Mouse (Mus musculus) skeletal muscle tissue, postnatal 0 days (tissue): ENCODE results near the gene Fam89b. TPM values are rescaled to one million over a fixed set of nuclear protein-coding genes. Genes with fewer than 3 reads are reported as not detected.

Experiments used
- microRNA-seq, 2 experiments: library from miRNA; unstranded; fragments of <30 nt; microRNA quantifications; one replicate each; pipeline ENCODE4; 2016
- polyA plus RNA-seq: library from polyadenylated mRNA; unstranded; fragments of >200 nt; fragmentation: Nextera tagmentation; extraction: Ambion mirVana; gene quantifications from 2 replicates; pipeline ENCODE4 v1.2.1, GENCODE M21; 2015

Fam89b gene
- polyA plus RNA-seq, result 85.5 and 88.0 TPM in 2 replicates

DNA sequence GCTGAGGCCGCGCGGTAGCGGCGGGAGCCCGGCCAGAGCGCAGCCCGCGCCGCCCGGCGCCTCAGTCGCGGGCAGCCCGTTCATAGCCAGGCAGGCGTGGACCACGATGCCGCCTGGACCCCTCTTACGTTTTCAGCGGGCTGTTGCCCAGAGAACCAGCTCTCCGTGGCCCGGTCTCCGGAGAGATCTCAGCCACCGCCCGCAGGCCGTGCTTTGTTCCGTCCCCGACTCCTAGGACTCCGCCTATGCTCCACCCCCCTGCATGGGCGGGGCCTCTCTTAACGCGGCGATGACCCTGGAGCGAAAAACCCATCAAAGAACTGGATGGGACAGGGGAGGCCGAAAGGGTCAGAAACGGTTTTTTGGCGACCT lies at the start of gene Fam89b:
Fam89b (minus strand) TSS at position 210 of the 372 bp plus-strand sequence.

DNA sequence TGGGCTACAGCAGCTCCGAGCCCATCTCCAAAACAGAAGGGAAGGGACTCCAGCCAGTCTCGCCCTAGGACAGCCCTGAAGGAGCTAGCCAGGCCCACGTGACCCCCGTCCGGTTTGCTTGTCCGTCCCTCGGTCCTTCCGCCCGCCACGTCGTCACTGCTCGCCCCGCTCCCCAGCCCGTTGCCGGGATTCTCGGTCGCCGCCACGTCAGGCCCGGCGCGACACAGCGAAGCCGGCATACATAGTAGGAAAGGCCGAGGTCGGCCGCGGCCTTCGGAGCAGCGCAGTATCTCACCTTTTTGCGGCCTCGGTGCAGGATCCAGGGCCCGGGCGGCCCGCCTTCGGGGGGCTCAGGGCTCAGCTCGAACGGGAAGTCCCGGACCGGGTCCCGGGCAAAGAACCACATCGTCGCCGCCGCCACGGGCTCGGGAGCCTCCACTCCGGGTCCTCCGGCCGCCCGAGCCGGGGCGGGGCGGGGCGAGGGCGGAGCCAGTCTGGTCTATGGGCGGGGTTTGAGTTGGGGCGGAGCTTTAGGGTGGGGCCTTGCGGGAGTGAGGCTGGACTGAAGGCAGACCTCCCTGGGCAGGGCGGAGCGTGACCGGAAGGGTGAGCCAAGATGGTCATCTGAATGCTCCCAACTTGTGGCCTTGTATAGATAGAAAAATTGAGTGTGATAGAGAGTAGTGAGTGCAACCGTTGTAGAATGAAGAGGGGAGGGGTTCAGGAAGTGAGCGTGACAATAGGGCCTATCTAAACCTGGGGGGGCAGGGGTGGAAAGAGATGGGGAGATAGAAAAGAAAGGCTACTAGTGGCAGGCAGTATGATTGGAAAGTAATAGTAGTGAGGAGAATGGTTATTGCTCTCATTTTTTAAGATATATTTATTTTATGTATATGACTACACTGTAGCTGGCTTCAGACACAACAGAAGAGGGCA lies 41.7 kb upstream of the Fam89b start, which contains the start of gene Scyl1:
Scyl1 (minus strand) TSS at position 495 of the 936 bp plus-strand sequence.

DNA sequence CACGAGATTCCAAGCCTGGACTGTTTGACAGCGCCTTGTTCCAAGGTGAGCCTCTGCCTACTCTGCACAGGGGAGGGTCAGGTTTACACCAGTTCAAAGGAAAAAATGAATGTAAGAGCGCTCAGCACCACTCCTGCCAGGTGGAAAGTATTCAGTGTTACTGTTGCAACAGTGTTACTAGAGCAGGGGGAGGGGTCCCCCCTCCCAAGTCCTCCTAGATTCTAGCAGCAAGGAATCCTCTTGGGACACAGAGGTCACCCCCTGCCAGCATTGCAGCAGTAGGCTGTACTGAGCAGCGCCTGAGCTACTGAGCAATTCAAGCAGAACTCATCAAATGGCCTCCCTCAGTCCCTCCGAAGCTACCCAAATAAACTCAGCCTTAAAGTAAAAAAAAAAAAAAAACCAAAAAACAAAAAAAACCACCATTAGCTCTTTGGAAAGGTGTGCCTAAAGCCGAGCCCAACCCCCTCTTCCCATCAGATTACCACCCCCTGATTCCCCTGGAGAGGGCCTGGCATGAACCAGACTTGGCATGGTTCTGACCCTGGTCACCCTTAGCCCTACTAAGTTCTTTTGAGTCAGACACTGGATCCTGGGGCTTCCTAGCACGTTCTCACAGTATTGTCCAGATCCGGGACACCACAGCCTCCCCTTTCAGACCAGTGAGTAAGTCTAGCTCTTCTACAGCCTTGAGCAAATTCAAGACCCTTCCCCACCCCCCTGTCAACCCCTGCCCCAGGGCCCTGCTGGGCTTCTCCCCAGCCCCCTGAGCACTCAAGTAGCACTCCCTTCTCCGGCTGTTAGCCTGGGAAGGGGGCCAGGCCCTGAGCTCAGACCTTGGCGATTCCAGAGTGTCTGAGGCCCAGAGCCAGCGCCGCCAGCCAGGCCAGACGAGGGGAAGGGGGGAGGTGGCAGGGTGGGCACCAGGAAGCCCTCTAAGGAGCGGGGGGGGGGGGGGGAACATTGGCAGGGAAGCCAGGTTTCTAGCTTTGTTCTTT lies 11.2 kb upstream of the Fam89b start, which contains the start of gene Ltbp3:
Ltbp3 (plus strand) TSS at position 585 of the 998 bp plus-strand sequence.

DNA sequence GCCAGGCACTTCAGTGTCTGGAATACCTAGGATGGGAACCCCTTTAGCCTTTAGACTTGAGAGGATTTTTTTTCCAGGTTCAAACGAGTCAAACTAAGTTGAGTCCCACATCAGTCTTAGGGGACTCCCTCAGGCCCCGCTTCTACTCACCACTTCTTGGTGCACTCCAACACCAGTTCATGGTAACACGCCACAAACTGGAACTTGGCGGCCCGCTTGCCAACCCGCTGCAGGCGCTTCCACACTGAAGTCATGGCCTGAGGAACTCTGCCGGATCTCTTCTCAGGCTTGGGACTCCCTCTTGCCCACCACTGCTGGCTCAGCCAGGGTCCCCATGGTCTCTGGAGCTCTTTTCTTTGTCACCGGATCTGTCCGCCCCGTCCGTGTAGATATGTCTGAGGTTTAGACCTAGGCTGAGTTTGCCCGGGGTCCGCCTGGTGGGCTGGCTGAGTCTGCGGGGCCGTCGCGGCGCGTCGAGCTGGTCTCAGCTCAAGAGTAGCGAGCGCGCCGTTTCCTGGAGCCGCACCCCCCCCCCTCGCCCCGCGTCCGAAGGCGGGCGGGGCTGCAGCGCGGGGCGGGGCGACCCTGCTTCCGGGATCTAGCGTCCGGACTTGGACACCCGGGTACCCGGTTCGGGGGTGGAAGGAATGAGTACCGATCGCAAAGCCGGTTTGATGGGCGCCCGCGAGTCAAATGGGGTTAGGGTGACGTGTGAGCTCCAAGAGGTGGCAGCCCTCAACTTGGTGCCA lies 3.5 kb downstream of the Fam89b start, which contains the start of gene Ehbp1l1:
Ehbp1l1 (minus strand) TSS at position 551 of the 749 bp plus-strand sequence.

DNA sequence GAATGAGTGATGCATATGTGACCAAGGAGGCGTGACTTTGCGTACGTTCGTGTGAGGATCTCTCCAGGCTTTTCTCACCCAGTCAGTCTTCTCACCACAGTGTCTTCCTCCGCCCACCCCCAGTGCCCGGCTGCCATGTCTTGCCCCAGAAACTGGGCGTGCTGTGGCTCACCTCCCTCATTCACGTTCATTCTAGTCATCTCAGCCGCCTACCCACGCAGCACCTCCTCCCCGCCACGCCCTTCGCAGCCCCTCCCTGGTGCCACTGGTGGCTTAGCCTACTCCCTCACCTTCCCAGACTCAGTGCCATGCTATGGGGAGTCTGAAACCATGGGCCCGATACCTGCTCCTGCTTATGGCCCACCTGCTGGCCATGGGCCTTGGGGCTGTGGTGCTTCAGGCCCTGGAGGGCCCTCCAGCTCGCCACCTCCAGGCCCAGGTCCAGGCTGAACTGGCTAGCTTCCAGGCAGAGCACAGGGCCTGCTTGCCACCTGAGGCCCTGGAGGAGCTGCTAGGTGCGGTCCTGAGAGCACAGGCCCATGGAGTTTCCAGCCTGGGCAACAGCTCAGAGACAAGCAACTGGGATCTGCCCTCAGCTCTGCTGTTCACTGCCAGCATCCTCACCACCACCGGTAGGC lies 25.2 kb downstream of the Fam89b start, which contains the start of gene Kcnk7:
Kcnk7 (plus strand) TSS at position 205 of the 638 bp plus-strand sequence.

DNA sequence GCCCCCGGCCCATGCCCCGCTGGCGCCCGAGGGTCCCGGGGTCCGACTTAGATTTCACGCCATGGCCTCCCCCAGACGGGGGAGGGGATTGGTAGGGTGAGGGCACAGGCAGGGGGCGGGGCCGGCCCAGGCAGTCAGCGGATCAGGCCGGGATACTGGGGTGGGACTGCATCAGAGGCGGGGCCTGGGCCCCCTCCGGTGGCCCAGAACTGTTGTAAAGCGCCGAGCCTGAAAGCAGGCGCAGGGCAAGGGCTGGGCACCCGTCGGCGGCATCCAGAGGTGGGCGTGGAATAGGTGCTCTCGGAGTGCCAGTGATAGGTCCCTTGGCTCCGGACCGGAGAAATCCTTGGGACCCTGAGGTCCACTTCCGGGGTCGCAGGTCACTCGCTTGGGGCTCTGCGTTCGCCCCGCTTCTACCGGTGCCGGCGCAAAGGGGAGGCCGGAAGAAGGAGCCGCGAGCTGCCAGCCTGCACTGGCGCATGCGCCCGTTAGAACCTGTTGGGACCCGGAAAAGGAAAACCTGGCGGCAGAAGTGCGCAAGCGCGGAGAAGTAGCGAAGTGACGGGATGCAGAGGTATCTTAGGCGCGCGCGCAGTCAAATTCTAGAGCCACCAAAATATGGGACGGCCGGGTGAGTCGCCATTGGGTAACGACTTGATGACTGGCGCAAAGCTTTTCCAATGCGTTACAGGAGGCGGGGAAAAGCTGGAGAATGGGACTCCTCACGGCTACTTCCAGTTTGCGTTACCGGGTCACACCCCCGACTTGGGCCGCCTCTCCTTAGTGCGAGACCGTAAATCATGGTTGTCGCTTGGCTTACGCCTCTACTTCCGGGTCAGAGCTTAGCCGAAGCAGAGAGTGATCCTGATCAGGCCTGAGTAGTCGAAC lies 41.0 kb downstream of the Fam89b start, which contains the start of the genes Map3k11 and Pcnx3:
Map3k11 (plus strand) TSS at position 543 of the 888 bp plus-strand sequence.
Pcnx3 (minus strand) TSS at position 709 of the 888 bp plus-strand sequence.

Small RNA genes within 50 kb of the gene (microRNA-seq; reads per million reads assigned to microRNA genes)
- gene Mir6987, result 0 to 0.10 reads per million in 2 experiments

Other genes with a start within 250 kb of the Fam89b start
- gene Mus81, start 241.3 kb downstream of the Fam89b start, polyA plus RNA-seq, result 29.2 and 31.8 TPM in 2 replicates
- 666 and 916 TPM in 2 replicates for gene Cfl1, start 239.2 kb downstream of the Fam89b start, polyA plus RNA-seq
- gene 1700020D05Rik, start 225.9 kb downstream of the Fam89b start, polyA plus RNA-seq, result 0.14 TPM in 1 of 2 replicates, not detected in the other
- 6.4 and 8.5 TPM in 2 replicates for gene Snx32, start 219.1 kb downstream of the Fam89b start, polyA plus RNA-seq
- 0.65 TPM in 1 of 2 replicates, not detected in the other for gene Ovol1, start 169.0 kb downstream of the Fam89b start, polyA plus RNA-seq
- 1.1 and 2.0 TPM in 2 replicates for gene Ap5b1, start 161.6 kb downstream of the Fam89b start, polyA plus RNA-seq
- 48.4 and 58.1 TPM in 2 replicates for gene Rnaseh2c, start 127.8 kb downstream of the Fam89b start, polyA plus RNA-seq
- 28.4 and 28.8 TPM in 2 replicates for gene Kat5, start 119.4 kb downstream of the Fam89b start, polyA plus RNA-seq
- gene Rela, start 92.2 kb downstream of the Fam89b start, polyA plus RNA-seq, result 24.4 and 28.3 TPM in 2 replicates
- 20.3 and 21.1 TPM in 2 replicates for gene Sipa1, start 65.9 kb downstream of the Fam89b start, polyA plus RNA-seq
- gene Map3k11, start 40.9 kb downstream of the Fam89b start, polyA plus RNA-seq, result 15.5 and 16.8 TPM in 2 replicates
- gene Pcnx3, start 40.7 kb downstream of the Fam89b start, polyA plus RNA-seq, result 4.7 and 6.5 TPM in 2 replicates
- gene Kcnk7, start 25.3 kb downstream of the Fam89b start, polyA plus RNA-seq, result 0.35 and 0.52 TPM in 2 replicates
- 133 and 144 TPM in 2 replicates for gene Ehbp1l1, start 3.3 kb downstream of the Fam89b start, polyA plus RNA-seq
- 20.1 and 31.1 TPM in 2 replicates for gene Ltbp3, start 11.3 kb upstream of the Fam89b start, polyA plus RNA-seq
- gene Scyl1, start 41.8 kb upstream of the Fam89b start, polyA plus RNA-seq, result 57.0 and 57.9 TPM in 2 replicates
- 7.9 and 9.9 TPM in 2 replicates for gene Frmd8, start 145.6 kb upstream of the Fam89b start, polyA plus RNA-seq
- 2.9 and 4.3 TPM in 2 replicates for gene Slc25a45, start 148.2 kb upstream of the Fam89b start, polyA plus RNA-seq
- 1.1 and 1.3 TPM in 2 replicates for gene Tigd3, start 164.5 kb upstream of the Fam89b start, polyA plus RNA-seq
- 63.6 and 64.0 TPM in 2 replicates for gene Dpf2, start 183.4 kb upstream of the Fam89b start, polyA plus RNA-seq
- 19.1 and 20.6 TPM in 2 replicates for gene Cdc42ep2, start 195.2 kb upstream of the Fam89b start, polyA plus RNA-seq
- gene Pola2, start 234.5 kb upstream of the Fam89b start, polyA plus RNA-seq, result 24.4 and 25.7 TPM in 2 replicates